Mouse (Mus musculus) embryonic facial prominence, embryonic 10.5 days (tissue): Measurements from ENCODE around the gene Tmc2. TPM values are rescaled to one million over a fixed set of nuclear protein-coding genes. Genes with fewer than 3 reads are reported as not detected.

Experiments used
- DNase-seq: peaks from one replicate; pipeline ENCODE4 v3.0.0-alpha.2; 2017; ENCODE audit warnings: low spot score
- H3K27ac ChIP-seq: fragments of 300-500 bp; sonication (generic); replicated peaks from 2 replicates; pipeline ENCODE4 v1.5.1; 2016; ENCODE audit warnings: mild to moderate bottlenecking
- H3K27me3 ChIP-seq: fragments of 300-500 bp; sonication (generic); replicated peaks from 2 replicates; pipeline ENCODE4 v1.6.1; 2016; ENCODE audit warnings: low read depth, mild to moderate bottlenecking; ENCODE audit not compliant: poor library complexity, severe bottlenecking
- H3K36me3 ChIP-seq: fragments of 300-500 bp; sonication (generic); replicated peaks from 2 replicates; pipeline ENCODE4 v1.6.1; 2016; ENCODE audit warnings: mild to moderate bottlenecking, moderate library complexity
- H3K4me1 ChIP-seq: fragments of 300-500 bp; sonication (generic); 2 replicates; pipeline ENCODE4 v1.6.1; 2016
- H3K4me3 ChIP-seq: fragments of 300-500 bp; sonication (generic); 2 replicates; pipeline ENCODE4 v1.5.1; 2016; ENCODE audit warnings: mild to moderate bottlenecking, moderate library complexity
- H3K9me3 ChIP-seq: fragments of 300-500 bp; sonication (generic); 2 replicates; pipeline ENCODE4 v1.6.1; 2016; ENCODE audit warnings: mild to moderate bottlenecking
- WGBS: fragments of 180-500 bp; shearing (Covaris S2); methylation state at CpG from one replicate; pipeline ENCODE4 v1.1.7; 2016; 5-methylcytosine and 5-hydroxymethylcytosine counted together
- polyA plus RNA-seq: library from polyadenylated mRNA; unstranded; fragments of >200 nt; fragmentation: Nextera tagmentation; extraction: Ambion mirVana; gene quantifications from 2 replicates; pipeline ENCODE4 v1.2.1, GENCODE M21; 2016

Tmc2 gene
- polyA plus RNA-seq, 1 experiment from 2014 or later = not detected

GRCm38 (mm10) chr2:130178706-130179506, 16.1 kb upstream of the Tmc2 start, which contains the start of gene Snrpb:
Gene Snrpb (minus strand): TSS chr2:130179403.
- no peaks in the 10 kb centered on the region for H3K27me3 ChIP-seq
- H3K36me3 ChIP-seq = peaks cover 34% of the 10 kb centered on the region
- peaks cover 17% of the 10 kb centered on the region for H3K4me1 ChIP-seq
- peak within 1 kb of the TSS; percentile 100 for H3K4me3 ChIP-seq
- peak within 1 kb of the TSS; percentile 99 for H3K27ac ChIP-seq
- DNase-seq = peak; percentile 91
- under 1% methylated on average over 81 of the region's 81 CpGs for WGBS
- H3K9me3 ChIP-seq = no peaks in the 10 kb centered on the region

GRCm38 (mm10) chr2:130179507-130180019, 15.4 kb upstream of the Tmc2 start:
- H3K27me3 ChIP-seq = no peaks in the 10 kb centered on the region
- H3K4me1 ChIP-seq = peaks cover 17% of the 10 kb centered on the region
- H3K36me3 ChIP-seq = peaks cover 27% of the 10 kb centered on the region
- WGBS = under 1% methylated on average over 15 of the region's 15 CpGs
- peak overlapping the region; percentile 99 for H3K27ac ChIP-seq
- no peak for DNase-seq
- peak overlapping the region; percentile 100 for H3K4me3 ChIP-seq
- H3K9me3 ChIP-seq = no peaks in the 10 kb centered on the region

- Histone ChIP-seq H3K4me3 (no peak overlapping the region), H3K27me3 (no peaks in the 10 kb centered on the region), H3K36me3 (no peaks in the 10 kb centered on the region), H3K9me3 (0 out of 2 replicates have a peak, but pooled peaks cover 3% of the 10 kb centered on the region), H3K27ac (no peak overlapping the region), H3K4me1 (no peaks in the 10 kb centered on the region)
- DNase-seq = no peak
- WGBS = 86% methylated on average over 12 of the region's 12 CpGs
Measured at GRCm38 (mm10) chr2:130188391-130188790, 6.6 kb upstream of the Tmc2 start.

- Histone ChIP-seq H3K4me1 (no peaks in the 10 kb centered on the region), H3K27ac (no peak overlapping the region), H3K36me3 (no peaks in the 10 kb centered on the region), H3K9me3 (no peaks in the 10 kb centered on the region), H3K4me3 (no peak overlapping the region), H3K27me3 (no peaks in the 10 kb centered on the region)
- WGBS = 81% methylated on average over 5 of the region's 5 CpGs
- DNase-seq = no peak
Measured at GRCm38 (mm10) chr2:130200961-130201360, 6.0 kb downstream of the Tmc2 start.

- Histone ChIP-seq H3K4me3 (no peak overlapping the region), H3K36me3 (no peaks in the 10 kb centered on the region), H3K4me1 (no peaks in the 10 kb centered on the region), H3K27ac (no peak overlapping the region), H3K9me3 (no peaks in the 10 kb centered on the region), H3K27me3 (no peaks in the 10 kb centered on the region)
- WGBS = 80% methylated on average over 2 of the region's 2 CpGs
- DNase-seq = no peak
Measured at GRCm38 (mm10) chr2:130207376-130207775, 12.4 kb downstream of the Tmc2 start.

GRCm38 (mm10) chr2:130207996-130208395, 13.0 kb downstream of the Tmc2 start:
- H3K27ac ChIP-seq = no peak overlapping the region
- H3K4me3 ChIP-seq = no peak overlapping the region
- no peaks in the 10 kb centered on the region for H3K36me3 ChIP-seq
- no peak for DNase-seq
- no peaks in the 10 kb centered on the region for H3K4me1 ChIP-seq
- H3K9me3 ChIP-seq = no peaks in the 10 kb centered on the region
- WGBS = 92% methylated on average over 3 of the region's 3 CpGs
- no peaks in the 10 kb centered on the region for H3K27me3 ChIP-seq

GRCm38 (mm10) chr2:130209636-130210035, 14.6 kb downstream of the Tmc2 start:
- no peaks in the 10 kb centered on the region for H3K36me3 ChIP-seq
- no peak for DNase-seq
- H3K27ac ChIP-seq = no peak overlapping the region
- H3K9me3 ChIP-seq = no peaks in the 10 kb centered on the region
- no peak overlapping the region for H3K4me3 ChIP-seq
- no peaks in the 10 kb centered on the region for H3K27me3 ChIP-seq
- no peaks in the 10 kb centered on the region for H3K4me1 ChIP-seq
- WGBS = 98% methylated on average over 3 of the region's 3 CpGs

- H3K27ac ChIP-seq = no peak overlapping the region
- H3K27me3 ChIP-seq = no peaks in the 10 kb centered on the region
- no peaks in the 10 kb centered on the region for H3K9me3 ChIP-seq
- no peak for DNase-seq
- no peak overlapping the region for H3K4me3 ChIP-seq
- H3K36me3 ChIP-seq = no peaks in the 10 kb centered on the region
- no peaks in the 10 kb centered on the region for H3K4me1 ChIP-seq
- WGBS = 85% methylated on average over 2 of the region's 2 CpGs
Measured at GRCm38 (mm10) chr2:130211581-130211980, 16.6 kb downstream of the Tmc2 start.

- 46% methylated on average over 9 of the region's 9 CpGs for WGBS
- DNase-seq = peak; percentile 22
- Histone ChIP-seq H3K4me1 (no peaks in the 10 kb centered on the region), H3K27ac (no peak overlapping the region), H3K27me3 (no peaks in the 10 kb centered on the region), H3K4me3 (no peak overlapping the region), H3K9me3 (no peaks in the 10 kb centered on the region), H3K36me3 (no peaks in the 10 kb centered on the region)
Measured at GRCm38 (mm10) chr2:130246912-130247311, 51.9 kb downstream of the Tmc2 start.

GRCm38 (mm10) chr2:130248226-130248625, 53.2 kb downstream of the Tmc2 start:
- Histone ChIP-seq H3K27me3 (no peaks in the 10 kb centered on the region), H3K36me3 (no peaks in the 10 kb centered on the region), H3K4me1 (no peaks in the 10 kb centered on the region), H3K4me3 (no peak overlapping the region), H3K27ac (no peak overlapping the region), H3K9me3 (no peaks in the 10 kb centered on the region)
- WGBS = 76% methylated on average over 7 of the region's 7 CpGs
- DNase-seq = no peak

GRCm38 (mm10) chr2:130256762-130257161, 61.8 kb downstream of the Tmc2 start:
- Histone ChIP-seq H3K27me3 (no peaks in the 10 kb centered on the region), H3K4me3 (no peak overlapping the region), H3K4me1 (no peaks in the 10 kb centered on the region), H3K27ac (no peak overlapping the region), H3K9me3 (no peaks in the 10 kb centered on the region), H3K36me3 (no peaks in the 10 kb centered on the region)
- no peak for DNase-seq
- WGBS = 83% methylated on average over 4 of the region's 4 CpGs

GRCm38 (mm10) chr2:130260822-130261221, 65.8 kb downstream of the Tmc2 start:
- no peak for DNase-seq
- no peaks in the 10 kb centered on the region for H3K36me3 ChIP-seq
- H3K4me3 ChIP-seq = no peak overlapping the region
- 87% methylated on average over 4 of the region's 4 CpGs for WGBS
- H3K4me1 ChIP-seq = no peaks in the 10 kb centered on the region
- no peaks in the 10 kb centered on the region for H3K9me3 ChIP-seq
- no peaks in the 10 kb centered on the region for H3K27me3 ChIP-seq
- no peak overlapping the region for H3K27ac ChIP-seq

- DNase-seq = no peak
- Histone ChIP-seq H3K4me3 (no peak overlapping the region), H3K9me3 (no peaks in the 10 kb centered on the region), H3K4me1 (no peaks in the 10 kb centered on the region), H3K27me3 (no peaks in the 10 kb centered on the region), H3K36me3 (no peaks in the 10 kb centered on the region), H3K27ac (no peak overlapping the region)
- 86% methylated on average over 2 of the region's 2 CpGs for WGBS
Measured at GRCm38 (mm10) chr2:130261914-130262313, 66.9 kb downstream of the Tmc2 start.
